Mouse (Mus musculus) bone marrow, adult 2 months (tissue): ENCODE measurements around the gene Grm7. TPM values are rescaled to one million over a fixed set of nuclear protein-coding genes. Genes with fewer than 3 reads are reported as not detected.

ENCODE experiments used
- H3K27ac ChIP-seq: fragments of 200-500 bp; 2 replicates; pipeline ENCODE4 v1.5.1; 2012; ENCODE audit warnings: low read depth, mild to moderate bottlenecking, control low read depth, inconsistent platforms, low read length; ENCODE audit not compliant: control insufficient read depth, poor library complexity, insufficient read depth
- H3K4me1 ChIP-seq: fragments of 200-500 bp; 2 replicates; pipeline ENCODE4 v1.6.1; 2011; ENCODE audit warnings: low read length; ENCODE audit not compliant: control insufficient read depth, insufficient read depth
- H3K4me3 ChIP-seq: fragments of 200-500 bp; replicated peaks from 2 replicates; pipeline ENCODE3; 2011; ENCODE audit warnings: mild to moderate bottlenecking, low read depth, low read length, control low read depth; ENCODE audit not compliant: control insufficient read depth
- CTCF ChIP-seq: fragments of 200-500 bp; IDR thresholded peaks from 2 replicates; pipeline ENCODE4 v1.5.1; 2011; ENCODE audit warnings: low read length, control low read depth; ENCODE audit not compliant: control insufficient read depth, insufficient read depth
- POLR2A ChIP-seq: fragments of 200-500 bp; IDR thresholded peaks from 2 replicates; pipeline ENCODE4 v1.6.1; 2011; ENCODE audit warnings: low read depth, mild to moderate bottlenecking, control low read depth, low read length, borderline replicate concordance; ENCODE audit not compliant: control insufficient read depth
- WGBS: fragments of 180-500 bp; shearing (Covaris S2); methylation state at CpG from one replicate; pipeline ENCODE4 v1.1.7; 2018; 5-methylcytosine and 5-hydroxymethylcytosine counted together
- polyA plus RNA-seq: library from polyadenylated mRNA; stranded (reverse); fragments of >200 nt; gene quantifications from 2 replicates; pipeline ENCODE4 v1.2.4, GENCODE M21; 2011; ENCODE audit warnings: low replicate concordance; ENCODE audit not compliant: missing spikeins, insufficient read depth, insufficient read length

The Grm7 gene
- polyA plus RNA-seq, 1 experiment, result not detected

DNA sequence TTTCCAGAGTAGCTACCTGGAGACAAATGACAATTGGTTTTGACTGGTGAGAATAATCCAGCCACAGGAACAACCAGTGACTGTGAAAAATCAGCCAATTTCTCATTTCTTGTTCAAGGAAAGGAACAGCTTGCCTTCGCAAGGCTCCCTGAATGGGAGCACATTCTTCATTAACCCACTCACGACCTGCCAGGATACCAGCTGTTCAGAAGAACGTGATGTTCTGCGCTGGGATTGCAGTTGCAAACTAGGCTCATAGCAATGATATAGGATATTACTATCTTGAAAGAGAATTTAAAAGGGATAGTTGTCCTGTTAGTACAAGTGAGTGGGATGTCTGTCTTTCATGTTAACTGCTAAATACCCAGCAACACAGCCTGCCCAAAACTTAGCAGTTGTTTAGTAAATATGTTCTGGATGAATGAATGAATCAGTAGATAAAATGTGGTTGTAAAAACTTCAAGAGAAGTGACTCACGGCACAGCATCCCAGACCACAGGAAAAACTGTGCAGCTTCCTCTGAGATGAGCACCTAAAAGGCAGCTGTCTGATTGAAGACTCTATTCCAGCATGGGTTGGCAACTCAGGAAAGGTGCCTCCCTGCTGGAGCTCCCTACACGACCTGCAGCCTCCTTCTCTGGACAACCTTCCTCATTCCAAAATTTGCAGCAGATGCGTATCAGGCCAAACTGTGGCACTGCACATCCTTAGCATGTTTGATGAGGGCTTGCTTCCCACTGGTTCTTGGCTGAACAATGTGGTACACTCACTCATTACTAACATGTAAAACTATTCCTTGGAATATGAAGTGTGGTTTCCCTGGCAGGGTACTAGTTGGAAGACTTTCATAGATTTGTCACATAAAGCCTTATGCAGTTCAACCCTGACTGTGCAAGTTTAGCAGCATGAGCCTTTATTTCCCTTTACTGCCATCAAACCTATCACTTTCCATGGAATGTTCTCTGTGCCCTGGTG, 408.9 kb downstream of the Grm7 start:
- no peak for TF ChIP-seq POLR2A
- TF ChIP-seq CTCF, result no peak
- Histone ChIP-seq H3K4me3 (no peak overlapping the region), H3K27ac (no peak overlapping the region), H3K4me1 (no peaks in the 10 kb centered on the region)
- WGBS, result 64% methylated on average over 7 of the region's 7 CpGs

DNA sequence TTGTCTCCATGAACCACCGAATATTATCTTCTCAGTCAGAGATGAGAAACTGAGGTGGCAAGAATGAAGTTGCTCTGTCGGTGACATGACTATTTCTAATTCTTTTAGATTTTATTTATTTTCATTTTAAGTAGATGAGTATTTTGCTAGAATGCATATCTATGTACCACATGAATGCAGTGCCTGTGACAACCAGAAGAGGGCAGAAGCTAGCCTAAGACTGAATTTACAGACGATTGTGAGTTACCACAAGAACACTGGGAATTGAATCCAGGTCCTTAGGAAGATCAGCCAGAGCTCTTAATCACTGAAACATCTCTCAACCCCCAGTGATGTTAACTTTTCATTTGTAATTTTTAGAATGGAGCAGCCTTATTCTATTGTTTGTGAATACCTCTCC, 412.4 kb downstream of the Grm7 start:
- 72% methylated on average over 3 of the region's 3 CpGs for WGBS
- no peak overlapping the region for H3K4me3 ChIP-seq
- no peaks in the 10 kb centered on the region for H3K4me1 ChIP-seq
- H3K27ac ChIP-seq, result no peak overlapping the region
- TF ChIP-seq POLR2A, result no peak
- no peak for TF ChIP-seq CTCF

- WGBS, result 68% methylated on average over 4 of the region's 4 CpGs
- TF ChIP-seq POLR2A (no peak), CTCF (no peak)
- Histone ChIP-seq H3K4me1 (no peaks in the 10 kb centered on the region), H3K4me3 (no peak overlapping the region), H3K27ac (no peak overlapping the region)
These were observed 414.6 kb downstream of the Grm7 start for GRCm38 (mm10) chr6:111060004-111060403.

GRCm38 (mm10) chr6:111084569-111084968, 439.2 kb downstream of the Grm7 start:
- Histone ChIP-seq H3K4me3 (no peak overlapping the region), H3K27ac (no peak overlapping the region), H3K4me1 (no peaks in the 10 kb centered on the region)
- no peak for TF ChIP-seq CTCF
- TF ChIP-seq POLR2A, result no peak
- WGBS, result 59% methylated on average over 3 of the region's 3 CpGs

DNA sequence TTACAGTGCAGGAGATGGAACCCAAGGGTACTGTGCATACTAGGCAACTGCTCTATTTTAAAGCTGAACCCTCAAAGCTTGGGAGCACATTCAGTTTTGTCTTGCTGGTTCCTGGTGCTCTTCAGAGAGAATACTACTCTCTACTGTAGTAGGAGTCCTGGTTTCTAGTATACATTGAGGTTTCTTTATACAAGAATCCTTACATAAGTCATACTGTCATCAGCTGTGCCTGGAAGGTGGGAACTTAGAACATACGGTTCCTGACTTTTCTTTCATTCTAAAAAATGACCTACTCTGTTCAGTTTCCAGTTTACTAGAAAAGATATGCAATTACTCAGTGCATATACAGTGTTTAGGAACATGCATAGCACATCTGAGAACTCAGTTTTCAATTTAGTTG, 449.4 kb downstream of the Grm7 start:
- Histone ChIP-seq H3K27ac (no peak overlapping the region), H3K4me1 (no peaks in the 10 kb centered on the region), H3K4me3 (no peak overlapping the region)
- TF ChIP-seq CTCF (no peak), POLR2A (no peak)
- WGBS, result 72% methylated on average over 1 of the region's 1 CpGs

DNA sequence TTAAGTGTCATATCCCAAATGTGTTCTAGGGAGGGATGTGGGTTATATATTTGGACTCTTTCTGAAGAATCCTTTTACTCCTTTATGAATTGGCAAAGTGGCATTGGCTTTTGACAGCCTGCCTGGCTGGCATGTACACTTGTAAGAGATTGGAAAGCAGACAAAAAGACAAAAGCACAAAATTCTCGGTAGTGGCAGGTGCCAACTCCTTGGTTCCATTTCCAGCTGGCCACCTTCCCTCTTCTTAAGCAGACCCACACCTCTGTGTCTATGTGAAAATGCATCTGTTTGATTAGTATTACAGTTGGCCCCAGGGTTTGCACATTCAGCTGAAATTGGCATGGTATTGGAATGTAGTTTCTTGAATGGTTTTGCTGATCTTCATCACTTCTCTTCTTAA, 460.1 kb downstream of the Grm7 start:
- no peak overlapping the region for H3K27ac ChIP-seq
- no peak overlapping the region for H3K4me3 ChIP-seq
- WGBS, result 58% methylated on average over 1 of the region's 1 CpGs
- H3K4me1 ChIP-seq, result no peaks in the 10 kb centered on the region
- no peak for TF ChIP-seq CTCF
- no peak for TF ChIP-seq POLR2A

- TF ChIP-seq CTCF (no peak), POLR2A (no peak)
- WGBS, result 72% methylated on average over 1 of the region's 1 CpGs
- Histone ChIP-seq H3K4me3 (no peak overlapping the region), H3K4me1 (no peaks in the 10 kb centered on the region), H3K27ac (no peak overlapping the region)
These were observed 515.7 kb downstream of the Grm7 start for GRCm38 (mm10) chr6:111161037-111161436.

- H3K4me1 ChIP-seq, result no peaks in the 10 kb centered on the region
- H3K27ac ChIP-seq, result no peak overlapping the region
- H3K4me3 ChIP-seq, result no peak overlapping the region
- 85% methylated on average over 3 of the region's 3 CpGs for WGBS
- TF ChIP-seq CTCF, result no peak
These were observed 550.0 kb downstream of the Grm7 start for GRCm38 (mm10) chr6:111195333-111195732.

DNA sequence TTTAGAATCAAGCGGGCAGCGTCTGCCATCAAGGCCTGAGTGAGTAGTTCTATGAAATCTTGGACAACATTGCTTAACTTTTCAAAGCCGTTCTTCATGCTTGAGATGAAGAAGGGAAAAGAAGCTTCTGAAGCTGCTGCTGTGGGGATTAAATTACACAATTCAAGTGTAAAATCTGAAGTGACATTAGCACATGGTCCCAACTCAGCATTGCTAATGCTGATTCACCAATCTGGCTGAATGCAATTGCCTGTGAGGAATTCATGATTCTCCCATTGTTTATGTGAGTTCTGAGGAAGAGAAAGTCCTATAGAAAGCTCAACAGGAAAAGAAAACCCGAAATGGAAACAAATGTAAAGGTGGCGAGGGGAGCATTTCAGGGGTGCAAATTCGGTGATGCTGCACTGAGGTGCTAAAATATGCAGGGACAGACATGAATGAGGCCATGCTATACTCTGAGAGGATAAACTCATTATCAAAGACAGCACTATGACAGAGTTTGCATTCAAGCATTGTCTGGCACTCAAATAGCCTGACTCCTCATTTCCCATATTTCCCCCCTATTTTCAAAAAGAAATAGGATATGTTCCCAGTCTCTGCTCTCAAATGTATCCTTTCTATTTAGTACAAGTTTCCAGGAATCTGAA, 575.8 kb downstream of the Grm7 start:
- TF ChIP-seq POLR2A (no peak), CTCF (no peak)
- Histone ChIP-seq H3K27ac (no peak overlapping the region), H3K4me1 (no peaks in the 10 kb centered on the region), H3K4me3 (no peak overlapping the region)
- 65% methylated on average over 6 of the region's 6 CpGs for WGBS
